Mouse (Mus musculus) 416B (cell line): Measurements from ENCODE around the gene Cmklr1.

Experiments used
- DNase-seq: peaks from one replicate; pipeline ENCODE4 v3.0.0; 2011; ENCODE audit warnings: low read depth

The Cmklr1 gene

GRCm38 (mm10) chr5:113652215-113652614 lies 2.0 kb upstream of the Cmklr1 start:
- DNase-seq: peak; percentile 26

DNA sequence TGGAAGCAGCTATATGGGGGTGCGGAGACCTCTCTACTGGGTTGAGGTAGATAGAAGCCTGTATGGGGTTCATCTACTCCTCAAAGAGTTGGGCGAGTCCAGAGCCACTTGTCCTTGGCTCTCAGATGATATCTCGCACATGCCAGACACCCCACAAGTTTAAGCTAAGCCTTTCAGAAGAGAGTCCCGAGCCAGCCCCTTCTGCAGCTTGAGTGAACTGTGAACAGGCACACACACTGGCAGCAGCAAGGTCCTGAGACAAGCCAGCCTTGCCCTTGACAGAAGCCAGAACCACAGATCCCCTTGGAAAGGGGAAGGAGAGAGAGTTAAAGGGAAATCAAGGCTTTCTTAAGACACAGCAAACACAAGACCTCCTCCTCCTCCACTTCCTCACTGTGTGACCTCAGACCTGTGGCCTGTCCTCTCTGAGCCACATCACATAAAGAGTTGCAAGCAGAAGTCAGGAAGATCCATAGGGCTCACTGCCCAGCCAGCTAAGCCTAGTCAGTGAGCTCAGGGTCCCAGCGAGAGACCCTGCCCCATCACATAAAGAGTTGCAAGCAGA lies 1.5 kb downstream of the Cmklr1 start:
- DNase-seq: no peak

DNA sequence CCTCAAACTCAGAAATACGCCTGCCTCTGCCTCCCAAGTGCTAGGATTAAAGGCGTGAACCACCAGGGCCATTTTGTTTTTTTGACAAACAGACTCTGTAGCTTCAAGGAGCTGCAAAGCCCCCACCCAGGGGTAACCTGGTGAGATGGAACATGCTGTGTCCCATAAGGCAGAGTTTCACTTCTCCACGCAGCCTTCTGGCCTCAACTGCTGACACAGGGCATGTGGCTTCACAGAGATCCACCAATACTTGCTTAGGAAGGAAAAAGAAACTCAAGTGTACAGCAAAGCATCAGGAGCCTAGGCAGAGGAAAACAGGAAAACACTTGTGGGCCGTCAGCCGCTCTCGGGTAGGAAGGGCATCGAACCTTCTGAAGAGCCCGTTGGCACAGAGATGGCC lies 3.1 kb downstream of the Cmklr1 start:
- DNase-seq: no peak

DNA sequence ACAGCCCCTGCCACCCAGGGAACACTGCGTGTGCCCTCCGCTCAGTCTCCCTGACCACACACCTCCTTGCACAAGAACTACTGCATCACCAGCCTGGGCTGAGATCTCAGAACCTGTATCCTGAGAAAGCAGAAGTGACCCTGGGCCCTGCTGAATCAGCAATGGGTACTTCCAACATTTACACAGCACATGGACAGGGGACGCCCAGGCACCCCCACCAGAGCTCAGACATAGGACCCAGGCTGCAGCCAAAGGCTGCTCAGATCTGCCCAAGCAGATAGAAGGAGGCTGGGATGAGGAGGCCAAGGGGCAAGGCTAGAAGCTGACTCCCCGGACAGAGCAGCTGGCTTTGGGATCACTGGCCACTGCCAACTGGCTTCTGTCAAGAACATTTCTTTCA lies 5.7 kb downstream of the Cmklr1 start:
- DNase-seq: peak; percentile 17

GRCm38 (mm10) chr5:113643107-113643848 lies 6.9 kb downstream of the Cmklr1 start:
- no peak for DNase-seq

- DNase-seq: no peak
Measured at GRCm38 (mm10) chr5:113641066-113641465, 9.2 kb downstream of the Cmklr1 start.

GRCm38 (mm10) chr5:113639126-113639525 lies 11.1 kb downstream of the Cmklr1 start:
- DNase-seq: no peak

GRCm38 (mm10) chr5:113638055-113638454 lies 12.2 kb downstream of the Cmklr1 start:
- no peak for DNase-seq

DNA sequence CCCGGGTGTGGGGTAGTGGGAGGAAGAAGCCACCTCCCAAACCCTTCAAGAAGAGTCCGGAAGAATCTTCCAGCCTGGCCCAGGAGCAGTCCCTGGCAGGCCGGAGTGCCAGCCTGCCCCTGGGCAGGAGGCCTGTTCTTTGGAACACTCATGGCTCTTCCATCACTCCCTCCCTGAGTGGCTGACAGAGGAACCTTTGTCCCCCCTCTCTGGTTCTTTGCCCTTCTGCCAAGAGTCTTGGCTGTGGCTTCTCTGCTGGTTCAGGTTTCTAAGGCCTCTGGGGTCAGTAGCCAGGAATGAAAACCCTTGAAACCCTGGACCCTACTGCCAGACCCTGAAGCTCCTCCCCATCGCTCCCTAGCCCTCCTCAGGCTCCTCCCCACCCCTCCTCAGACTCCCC lies 12.6 kb downstream of the Cmklr1 start:
- no peak for DNase-seq

DNA sequence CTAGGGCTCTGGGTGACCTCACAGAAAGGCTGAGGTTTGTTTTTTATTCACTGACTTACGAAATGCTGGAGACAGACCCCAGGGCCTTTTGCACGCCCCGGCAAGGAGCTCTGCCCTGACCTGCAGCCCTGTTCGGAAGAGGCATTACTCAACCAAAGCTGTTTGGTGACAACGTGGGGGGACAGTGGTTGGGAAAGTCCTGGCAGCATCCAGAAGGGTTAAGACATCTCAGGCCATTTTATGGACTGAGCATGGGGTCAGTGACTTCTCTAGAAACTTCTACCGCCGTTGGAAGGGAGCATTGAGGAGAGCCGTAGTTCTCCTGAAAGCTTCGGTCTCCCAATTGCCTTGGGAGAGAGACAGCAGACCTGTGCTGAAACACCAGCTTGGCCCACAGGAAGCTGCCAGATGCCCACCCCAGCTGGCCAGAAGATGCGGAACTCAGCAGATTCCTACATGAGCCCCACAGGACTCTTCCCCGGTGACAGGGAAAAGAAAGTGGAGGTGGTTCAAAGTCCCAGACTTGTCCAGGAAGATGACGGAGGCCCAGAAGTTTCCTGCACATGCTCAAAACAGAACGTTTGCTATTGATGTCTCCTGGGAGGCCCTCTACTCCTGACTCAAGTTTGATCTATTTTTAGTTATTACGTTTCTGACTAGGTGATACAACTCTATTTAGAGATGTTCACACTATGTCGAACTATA lies 14.2 kb downstream of the Cmklr1 start:
- DNase-seq: no peak

DNA sequence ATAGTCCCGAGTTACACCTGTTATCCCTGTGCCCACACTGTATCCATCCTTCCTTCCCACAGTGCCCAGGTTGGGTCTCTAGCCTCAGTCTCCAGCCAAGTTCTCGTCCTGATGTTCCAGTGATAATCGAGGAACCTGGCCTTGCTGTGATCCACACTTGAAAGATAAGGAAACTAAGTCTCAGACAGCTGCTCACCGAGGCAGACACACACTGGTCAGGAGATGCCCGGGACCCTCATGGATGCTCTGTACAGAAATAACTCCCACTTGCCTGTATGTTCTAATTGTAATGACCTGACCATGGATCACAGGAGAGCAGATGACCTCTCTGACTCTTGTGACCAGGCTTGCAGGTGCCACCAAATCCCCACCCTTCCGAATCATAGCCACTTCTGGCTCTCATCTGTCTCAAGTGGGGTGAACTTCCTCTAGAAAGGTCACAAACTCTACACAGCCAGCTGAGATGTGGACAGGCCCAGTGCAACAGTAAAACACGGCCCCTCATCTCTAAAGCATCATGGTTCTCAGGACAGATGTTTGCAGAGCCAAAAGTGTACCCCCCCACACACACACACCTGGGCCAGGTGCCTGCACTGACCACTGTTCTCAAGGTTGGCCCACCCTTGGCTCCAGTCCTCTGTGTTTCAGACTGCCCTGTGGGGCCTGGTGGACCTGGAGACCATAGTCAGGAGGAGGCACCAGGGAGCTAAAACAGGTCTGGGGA lies 15.2 kb downstream of the Cmklr1 start:
- no peak for DNase-seq

DNA sequence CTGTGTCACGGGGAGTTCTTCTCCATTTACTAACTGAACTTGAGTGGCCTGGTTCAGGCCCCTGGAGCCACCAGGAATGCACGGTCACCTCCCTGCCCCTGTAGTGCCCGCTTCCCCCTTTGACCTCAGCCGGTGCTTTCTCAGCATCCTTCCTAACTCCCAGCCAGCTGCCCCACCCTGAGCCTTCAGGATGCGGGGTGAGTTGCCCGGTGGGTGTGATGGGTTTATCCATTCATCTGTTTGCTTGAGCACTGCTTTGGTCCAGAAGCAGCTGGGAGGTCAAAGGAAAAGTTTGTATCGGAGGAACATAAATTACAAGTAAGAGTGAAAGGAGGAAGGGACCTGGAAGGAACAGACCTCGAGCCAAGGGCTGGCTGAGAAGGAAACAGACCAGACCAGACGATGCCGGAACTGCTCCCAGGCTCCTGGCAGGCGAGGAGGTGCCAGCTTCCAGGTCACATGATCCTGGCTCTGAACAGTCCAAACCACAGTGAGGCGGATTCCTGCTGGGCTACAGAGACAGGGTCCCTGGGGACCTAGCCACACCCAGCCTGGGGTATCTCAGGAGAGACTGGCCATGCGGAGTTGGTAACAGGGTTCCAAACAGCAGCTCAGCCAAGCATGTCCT lies 16.1 kb downstream of the Cmklr1 start:
- no peak for DNase-seq

GRCm38 (mm10) chr5:113633037-113633714 lies 17.1 kb downstream of the Cmklr1 start:
- DNase-seq: no peak

DNA sequence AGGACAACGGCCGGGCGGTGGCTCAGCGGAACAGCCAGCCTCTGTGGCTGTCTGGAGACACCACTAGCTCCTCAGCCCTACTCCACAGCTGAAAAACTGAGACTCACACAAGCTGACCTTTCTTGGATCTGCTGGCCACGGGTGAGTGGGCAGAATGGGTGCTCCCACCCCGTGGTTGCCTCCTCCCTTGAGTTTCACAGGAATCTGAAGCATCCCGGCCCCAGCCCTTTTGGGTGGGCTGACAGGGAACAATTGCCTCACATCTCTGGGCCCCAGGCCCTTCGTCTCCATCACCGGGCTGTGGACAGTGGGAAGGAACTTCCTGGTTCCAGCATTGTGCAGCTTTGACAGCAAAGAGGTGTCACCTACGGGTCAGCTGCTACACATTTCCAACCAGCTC lies 20.1 kb downstream of the Cmklr1 start:
- no peak for DNase-seq

DNA sequence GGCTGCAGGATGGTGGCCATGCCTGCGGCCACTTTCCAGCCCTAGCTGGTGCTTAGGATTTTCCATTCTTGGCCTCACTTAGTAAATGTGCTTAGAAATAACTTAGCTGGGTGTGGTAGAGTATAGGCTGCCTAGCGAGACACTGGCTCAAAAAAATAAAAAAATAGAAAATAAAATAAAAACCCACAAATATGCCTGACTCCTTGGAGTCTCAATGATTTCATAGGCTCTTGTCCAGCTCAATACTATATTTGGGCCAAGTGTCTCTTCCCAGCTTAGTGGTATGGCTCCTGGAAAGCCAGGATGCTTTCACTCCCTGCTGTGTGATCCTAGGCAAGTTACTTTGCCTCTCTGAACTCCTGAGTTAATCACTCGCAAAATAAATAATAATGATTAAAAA lies 21.0 kb downstream of the Cmklr1 start:
- no peak for DNase-seq

- DNase-seq: no peak
Measured at GRCm38 (mm10) chr5:113627820-113628437, 22.3 kb downstream of the Cmklr1 start.

- no peak for DNase-seq
Measured at GRCm38 (mm10) chr5:113626991-113627390, 23.2 kb downstream of the Cmklr1 start.

DNA sequence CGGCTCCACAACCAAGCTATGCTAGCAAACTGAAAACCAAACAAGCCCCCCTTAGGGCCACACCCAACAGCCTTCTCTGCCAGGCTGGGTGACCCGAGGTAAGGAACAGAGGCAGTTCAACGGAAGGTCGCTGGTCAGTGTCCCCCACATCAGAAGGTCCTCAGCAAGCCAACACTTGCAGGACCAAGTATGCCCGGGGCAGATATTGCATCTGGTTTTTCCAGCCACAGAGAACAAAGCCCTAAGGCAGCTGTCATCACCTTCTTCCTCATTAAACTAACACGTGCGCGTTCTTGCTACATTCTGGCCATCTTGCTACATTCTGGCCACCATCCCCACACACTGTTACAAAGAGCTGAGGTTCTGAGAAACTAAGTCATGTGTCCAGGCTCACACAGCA lies 23.9 kb downstream of the Cmklr1 start:
- peak; percentile 12 for DNase-seq

DNA sequence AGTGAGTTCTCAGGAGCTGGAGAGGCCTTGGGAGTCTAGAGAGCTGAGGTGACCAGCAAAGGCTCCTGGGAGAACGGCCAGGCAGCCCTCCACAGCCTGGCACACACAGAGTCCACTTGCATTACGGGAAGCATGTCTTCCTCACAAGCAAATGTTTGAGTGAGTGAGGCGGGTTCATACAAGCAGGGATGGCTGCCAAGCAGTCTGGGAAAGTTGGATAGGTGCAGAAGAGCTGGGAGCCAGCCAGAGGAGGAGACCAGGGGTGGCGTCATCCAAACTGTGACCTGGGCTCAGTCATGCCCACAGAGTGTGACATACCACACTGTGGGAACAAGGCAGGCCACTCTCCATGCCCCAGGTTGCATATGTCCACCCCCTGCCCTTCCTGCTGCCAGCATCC lies 25.2 kb downstream of the Cmklr1 start:
- DNase-seq: no peak

GRCm38 (mm10) chr5:113623052-113623451 lies 27.2 kb downstream of the Cmklr1 start:
- DNase-seq: no peak

- DNase-seq: peak; percentile 39
Measured at GRCm38 (mm10) chr5:113620999-113621398, 29.2 kb downstream of the Cmklr1 start.
